Mouse (Mus musculus) E14TG2a.4 (cell line): ENCODE measurements around the gene C1qtnf2.

Experiments used
- CTCF ChIP-seq: conservative IDR thresholded peaks from 2 replicates; pipeline ENCODE4 v1.5.1; 2014; ENCODE audit warnings: low read length
- NANOG ChIP-seq: IDR thresholded peaks from 2 replicates; pipeline ENCODE4 v1.6.1; 2014; ENCODE audit warnings: borderline replicate concordance, low read length, mixed read lengths

DNA sequence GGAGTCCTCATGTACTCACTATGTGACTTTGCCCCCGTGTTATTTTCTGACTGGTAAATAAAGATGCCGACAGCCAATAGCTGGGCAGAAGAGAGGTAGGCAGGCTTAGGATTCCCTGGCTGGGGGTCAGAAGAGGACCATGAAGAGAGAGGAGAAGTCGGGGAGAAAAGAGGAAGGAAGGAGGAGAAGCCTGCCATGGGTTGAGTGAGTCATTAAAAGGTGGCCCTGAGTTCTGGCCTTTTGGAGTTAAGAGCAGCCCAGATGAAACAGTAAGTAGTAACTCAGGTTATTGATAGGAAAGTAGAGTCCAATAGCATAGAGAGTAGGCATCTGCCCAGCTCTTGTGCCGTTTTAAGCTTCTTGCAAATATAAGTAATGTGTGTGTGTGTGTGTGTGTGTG, 22.8 kb upstream of the C1qtnf2 start:
- TF ChIP-seq CTCF, result no peak
- TF ChIP-seq NANOG, result no peak
